Mouse (Mus musculus): Measurements from ENCODE around the gene Tef. TPM values are rescaled to one million over a fixed set of nuclear protein-coding genes. Genes with fewer than 3 reads are reported as not detected.

Gene Tef
- 41.3 and 42.5 TPM in 2 replicates for polyA plus RNA-seq (2012; rRNA removed)

GRCm38 (mm10) chr15:81802001-81802890, at the start of gene Tef:
Gene Tef (plus strand): TSS chr15:81802421.

GRCm38 (mm10) chr15:81858517-81859329, 56.5 kb downstream of the Tef start, which contains the start of gene Tob2:
Gene Tob2 (minus strand): TSS chr15:81858796.

GRCm38 (mm10) chr15:81871604-81872261, 69.5 kb downstream of the Tef start, which contains the start of gene Phf5a:
Gene Phf5a (minus strand): TSS chr15:81871911.

GRCm38 (mm10) chr15:81872262-81873136, 70.3 kb downstream of the Tef start, which contains the start of gene Aco2:
Gene Aco2 (plus strand): TSS chr15:81872309.

Other genes with a start within 250 kb of the Tef start
- 49.7 and 53.4 TPM in 2 replicates for gene Ep300, start 217.1 kb upstream of the Tef start, polyA plus RNA-seq (2012; rRNA removed)
- gene L3mbtl2, start 138.5 kb upstream of the Tef start, polyA plus RNA-seq (2012; rRNA removed), result 23.5 and 25.4 TPM in 2 replicates
- 10.6 and 21.3 TPM in 2 replicates for gene Chadl, start 105.1 kb upstream of the Tef start, polyA plus RNA-seq (2012; rRNA removed)
- gene Zc3h7b, start 57.4 kb upstream of the Tef start, polyA plus RNA-seq (2012; rRNA removed), result 82.5 and 86.3 TPM in 2 replicates
- gene Rangap1, start 56.9 kb upstream of the Tef start, polyA plus RNA-seq (2012; rRNA removed), result 99.4 and 102 TPM in 2 replicates
- 17.4 and 19.0 TPM in 2 replicates for gene Tob2, start 56.4 kb downstream of the Tef start, polyA plus RNA-seq (2012; rRNA removed)
- gene Phf5a, start 69.5 kb downstream of the Tef start, polyA plus RNA-seq (2012; rRNA removed), result 99.7 and 103 TPM in 2 replicates
- 218 and 231 TPM in 2 replicates for gene Aco2, start 69.9 kb downstream of the Tef start, polyA plus RNA-seq (2012; rRNA removed)
- 29.5 and 34.5 TPM in 2 replicates for gene Polr3h, start 123.8 kb downstream of the Tef start, polyA plus RNA-seq (2012; rRNA removed)
- gene Csdc2, start 134.3 kb downstream of the Tef start, polyA plus RNA-seq (2012; rRNA removed), result 75.6 and 84.5 TPM in 2 replicates
- 73.8 and 74.0 TPM in 2 replicates for gene Pmm1, start 158.5 kb downstream of the Tef start, polyA plus RNA-seq (2012; rRNA removed)
- gene 1700029P11Rik, start 178.1 kb downstream of the Tef start, polyA plus RNA-seq (2012; rRNA removed), result not detected in 2 replicates
- 36.0 and 37.2 TPM in 2 replicates for gene Xrcc6, start 185.4 kb downstream of the Tef start, polyA plus RNA-seq (2012; rRNA removed)
- gene Desi1, start 231.4 kb downstream of the Tef start, polyA plus RNA-seq (2012; rRNA removed), result 39.9 and 41.8 TPM in 2 replicates
- gene Snu13, start 245.2 kb downstream of the Tef start, polyA plus RNA-seq (2012; rRNA removed), result 130 and 143 TPM in 2 replicates

All from central nervous system, embryonic 14 days (tissue).